Mouse (Mus musculus): ENCODE data around the gene Cdc7. TPM values are rescaled to one million over a fixed set of nuclear protein-coding genes. Genes with fewer than 3 reads are reported as not detected.
"Not testable (repeated sequence)": the region's sequence is repeated elsewhere in the genome, so short reads cannot be mapped to it uniquely, and the experiment has no call there.

Gene Cdc7
- polyA plus RNA-seq (2015; fragmentation: Nextera tagmentation; extraction: Ambion mirVana): 33.1 and 37.4 TPM in 2 replicates

GRCm38 (mm10) chr5:106963584-106964512 lies at the start of gene Cdc7:
TSS of gene Cdc7 (plus strand) at chr5:106964322.
- peak; percentile 95 for DNase-seq (ENCODE audit: low spot score)

GRCm38 (mm10) chr5:106919315-106919714 lies 44.8 kb upstream of the Cdc7 start:
- DNase-seq (ENCODE audit: low spot score): no peak

GRCm38 (mm10) chr5:106925488-106926368 lies 38.4 kb upstream of the Cdc7 start, which contains the start of gene Hfm1:
TSS of gene Hfm1 (minus strand) at chr5:106926321.
- DNase-seq (ENCODE audit: low spot score): peak; percentile 65

- DNase-seq (ENCODE audit: low spot score): no peak
Measured at GRCm38 (mm10) chr5:106926369-106926686, 37.8 kb upstream of the Cdc7 start.

GRCm38 (mm10) chr5:106927996-106928395 lies 36.1 kb upstream of the Cdc7 start:
- DNase-seq (ENCODE audit: low spot score): no peak

GRCm38 (mm10) chr5:106946342-106946741 lies 17.8 kb upstream of the Cdc7 start:
- DNase-seq (ENCODE audit: low spot score): no peak

GRCm38 (mm10) chr5:106948683-106949082 lies 15.4 kb upstream of the Cdc7 start:
- DNase-seq (ENCODE audit: low spot score): no peak

- no peak for DNase-seq (ENCODE audit: low spot score)
Measured at GRCm38 (mm10) chr5:106956467-106956866, 7.7 kb upstream of the Cdc7 start.

- DNase-seq (ENCODE audit: low spot score): no peak
Measured at GRCm38 (mm10) chr5:106959031-106959430, 5.1 kb upstream of the Cdc7 start.

GRCm38 (mm10) chr5:106960451-106960850 lies 3.7 kb upstream of the Cdc7 start:
- no peak for DNase-seq (ENCODE audit: low spot score)

- DNase-seq (ENCODE audit: low spot score): no peak
Measured at GRCm38 (mm10) chr5:106964513-106965014, 442 bp downstream of the Cdc7 start.

GRCm38 (mm10) chr5:106966443-106966842 lies 2.3 kb downstream of the Cdc7 start:
- DNase-seq (ENCODE audit: low spot score): no peak

- no peak for DNase-seq (ENCODE audit: low spot score)
Measured at GRCm38 (mm10) chr5:106967578-106967977, 3.5 kb downstream of the Cdc7 start.

- no peak for DNase-seq (ENCODE audit: low spot score)
Measured at GRCm38 (mm10) chr5:106973883-106974282, 9.8 kb downstream of the Cdc7 start.

- DNase-seq (ENCODE audit: low spot score): no peak
Measured at GRCm38 (mm10) chr5:106979156-106979555, 15.0 kb downstream of the Cdc7 start.

- no peak for DNase-seq (ENCODE audit: low spot score)
Measured at GRCm38 (mm10) chr5:106982298-106982952, 18.3 kb downstream of the Cdc7 start.

- DNase-seq (ENCODE audit: low spot score): not testable (repeated sequence)
Measured at GRCm38 (mm10) chr5:106984934-106985333, 20.8 kb downstream of the Cdc7 start.

GRCm38 (mm10) chr5:106985594-106985993 lies 21.5 kb downstream of the Cdc7 start:
- DNase-seq (ENCODE audit: low spot score): no peak

GRCm38 (mm10) chr5:106989181-106989580 lies 25.1 kb downstream of the Cdc7 start:
- DNase-seq (ENCODE audit: low spot score): no peak

GRCm38 (mm10) chr5:106989786-106990185 lies 25.7 kb downstream of the Cdc7 start:
- DNase-seq (ENCODE audit: low spot score): no peak

GRCm38 (mm10) chr5:106990639-106991299 lies 26.6 kb downstream of the Cdc7 start:
- DNase-seq (ENCODE audit: low spot score): peak; percentile 64
